Mouse (Mus musculus): ENCODE results near the gene Frs3.

- TF ChIP-seq CTCF (IDR thresholded peaks at IDR 0.05; ENCODE audit: borderline replicate concordance, extremely low read depth, insufficient read depth, insufficient read length) (no peak), POLR2A (IDR thresholded peaks at IDR 0.05; ENCODE audit: borderline replicate concordance, extremely low read depth, insufficient read depth, insufficient read length, poor library complexity, severe bottlenecking) (no peak)
These were observed 13.9 kb downstream of the Frs3 start for GRCm38 (mm10) chr17:47702548-47703345.

Measured in brain, embryonic 14.5 days (tissue).